Mouse (Mus musculus) B cell, adult (primary cell): ENCODE measurements around the gene 6030452D12Rik. TPM values are rescaled to one million over a fixed set of nuclear protein-coding genes. Genes with fewer than 3 reads are reported as not detected.

Source experiments
- total RNA-seq: library from RNA; stranded (reverse); gene quantifications from 4 replicates; pipeline ENCODE4 v1.2.4, GENCODE M21; 2023; ENCODE audit not compliant: inconsistent age

The 6030452D12Rik gene
- total RNA-seq, result not detected in 4 replicates

GRCm38 (mm10) chr8:106500018-106500685 lies at the start of gene 6030452D12Rik:
TSS of gene 6030452D12Rik (plus strand) at chr8:106500522.

GRCm38 (mm10) chr8:106510365-106510975 lies 10.1 kb downstream of the 6030452D12Rik start, which contains the start of gene Cdh3:
TSS of gene Cdh3 (plus strand) at chr8:106510891.

Other genes starting within 250 kb of the 6030452D12Rik start
- gene Smpd3, start 162.5 kb upstream of the 6030452D12Rik start, total RNA-seq, result 5.8 to 7.1 TPM (median 6.3 TPM) in 4 replicates
- 10.5 to 10.6 TPM (median 10.6 TPM) in 4 replicates for gene Zfp90, start 85.2 kb upstream of the 6030452D12Rik start, total RNA-seq
- not detected in 4 replicates for gene Cdh3, start 10.4 kb downstream of the 6030452D12Rik start, total RNA-seq
- 296 to 371 TPM (median 310 TPM) in 4 replicates for gene Gm10073, start 72.9 kb downstream of the 6030452D12Rik start, total RNA-seq
- not detected in 4 replicates for gene Cdh1, start 102.8 kb downstream of the 6030452D12Rik start, total RNA-seq
- gene Tango6, start 182.5 kb downstream of the 6030452D12Rik start, total RNA-seq, result 16.4 to 16.9 TPM (median 16.4 TPM) in 4 replicates